Mouse (Mus musculus) kidney, adult 2 months (tissue): Measurements from ENCODE around the gene Frmd4a.

ENCODE experiments used
- CTCF ChIP-seq: fragments of 200-500 bp; conservative IDR thresholded peaks from 2 replicates; pipeline ENCODE4 v1.5.1; 2011; ENCODE audit warnings: low read depth, mild to moderate bottlenecking, control low read depth, low read length, moderate library complexity, mixed read lengths; ENCODE audit not compliant: insufficient read depth, insufficient read length
- POLR2A ChIP-seq: fragments of 200-500 bp; IDR thresholded peaks from one replicate; pipeline ENCODE4 v1.6.1; 2011; ENCODE audit warnings: low read depth, low read length, control low read depth

GRCm38 (mm10) chr2:4152521-4153040 lies 135.1 kb downstream of the Frmd4a start:
- no peak for TF ChIP-seq POLR2A
- no peak for TF ChIP-seq CTCF
